Mouse (Mus musculus) liver, adult 2 months (tissue): ENCODE measurements around the gene Rab44.
A peak's percentile ranks its signal among the peaks of the same experiment; 100 is the strongest.

ENCODE experiments used
- CTCF ChIP-seq: fragments of 200-500 bp; IDR thresholded peaks from 2 replicates; pipeline ENCODE4 v1.5.1; 2011; ENCODE audit warnings: low read depth, low read length, control low read depth
- POLR2A ChIP-seq: fragments of 200-500 bp; IDR thresholded peaks from 2 replicates; pipeline ENCODE4 v1.6.1; 2011; ENCODE audit warnings: low read length, control low read depth; ENCODE audit not compliant: insufficient read depth; ENCODE audit errors: extremely low read depth

- TF ChIP-seq CTCF (no peak), POLR2A (peak; percentile 55; the same call in 1 of the 2 replicates)
Measured at GRCm38 (mm10) chr17:29093110-29093952, 20.6 kb upstream of the Rab44 start.
